Mouse (Mus musculus) embryonic facial prominence, embryonic 11.5 days (tissue): ENCODE measurements around the gene Filip1l. TPM values are rescaled to one million over a fixed set of nuclear protein-coding genes. Genes with fewer than 3 reads are reported as not detected.
A peak's percentile ranks its signal among the peaks of the same experiment; 100 is the strongest.

Source experiments
- ATAC-seq: fragments of 200-750 bp; cut with Nextera tagmentation; replicated peaks from 2 replicates; pipeline ENCODE4 v1.8.0; 2017; ENCODE audit warnings: low read depth; ENCODE audit not compliant: insufficient number of reproducible peaks, low FRiP score, low TSS enrichment
- DNase-seq: peaks from one replicate; pipeline ENCODE4 v3.0.0-alpha.2; 2015; ENCODE audit warnings: low spot score
- H3K27ac ChIP-seq: fragments of 300-500 bp; sonication (generic); replicated peaks from 2 replicates; pipeline ENCODE4 v1.5.1; 2014; ENCODE audit warnings: mild to moderate bottlenecking, low read depth, low read length, control low read depth
- H3K27me3 ChIP-seq: fragments of 300-500 bp; sonication (generic); 2 replicates; pipeline ENCODE4 v1.6.1; 2014; ENCODE audit warnings: mild to moderate bottlenecking, low read length, moderate library complexity, mixed read lengths; ENCODE audit not compliant: control insufficient read depth, insufficient read depth
- H3K36me3 ChIP-seq: fragments of 300-500 bp; sonication (generic); replicated peaks from 2 replicates; pipeline ENCODE4 v1.6.1; 2014; ENCODE audit warnings: low read depth, mild to moderate bottlenecking, low read length, moderate library complexity, mixed read lengths; ENCODE audit not compliant: control insufficient read depth, insufficient read depth
- H3K4me1 ChIP-seq: fragments of 300-500 bp; sonication (generic); 2 replicates; pipeline ENCODE4 v1.6.1; 2014; ENCODE audit warnings: low read length, mixed read lengths; ENCODE audit not compliant: control insufficient read depth, insufficient read depth
- H3K4me2 ChIP-seq: fragments of 300-500 bp; sonication (generic); 2 replicates; pipeline ENCODE4 v1.6.1; 2014; ENCODE audit warnings: low read depth, mild to moderate bottlenecking, control low read depth, low read length, moderate library complexity
- H3K4me3 ChIP-seq: fragments of 300-500 bp; sonication (generic); 2 replicates; pipeline ENCODE4 v1.5.1; 2014; ENCODE audit warnings: low read depth, low read length, control low read depth
- H3K9ac ChIP-seq: fragments of 300-500 bp; sonication (generic); replicated peaks from 2 replicates; pipeline ENCODE4 v1.6.1; 2014; ENCODE audit warnings: mild to moderate bottlenecking, control low read depth, low read length
- H3K9me3 ChIP-seq: fragments of 300-500 bp; sonication (generic); replicated peaks from 2 replicates; pipeline ENCODE4 v1.6.1; 2016; ENCODE audit warnings: mild to moderate bottlenecking, low read length, inconsistent platforms, mixed read lengths; ENCODE audit not compliant: control insufficient read depth
- WGBS: fragments of 180-500 bp; shearing (Covaris S2); extraction: QIAGEN DNeasy Blood & Tissue Kit; methylation state at CpG from one replicate; pipeline ENCODE4 v1.1.7; 2014; 5-methylcytosine and 5-hydroxymethylcytosine counted together
- polyA plus RNA-seq: library from polyadenylated mRNA; unstranded; fragments of >200 nt; fragmentation: Nextera tagmentation; extraction: Ambion mirVana; gene quantifications from 2 replicates; pipeline ENCODE4 v1.2.1, GENCODE M21; 2014

The Filip1l gene
- polyA plus RNA-seq, 1 experiment from 2014 or later, result 24.2 TPM

DNA sequence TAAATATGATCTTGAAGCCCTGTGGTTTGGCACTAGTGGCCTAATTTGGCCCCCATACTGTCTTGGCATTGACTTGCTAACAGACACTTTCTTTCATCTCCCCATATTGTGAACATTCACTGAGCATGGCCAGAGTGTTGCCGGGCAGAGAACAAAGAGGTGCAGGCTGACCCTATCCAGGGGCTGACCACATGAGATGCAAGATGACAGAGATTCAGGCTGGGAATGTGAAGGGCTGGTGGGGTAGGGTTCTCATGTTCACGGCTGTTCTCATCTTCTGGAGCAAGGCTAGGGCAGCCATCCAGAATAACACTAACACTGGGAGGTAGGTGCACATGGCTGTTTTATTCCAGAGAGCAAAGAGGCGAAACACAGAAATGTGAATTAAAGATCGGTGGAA, 161.5 kb downstream of the Filip1l start:
- WGBS, result 75% methylated on average over 4 of the region's 4 CpGs
- Histone ChIP-seq H3K9me3 (no peaks in the 10 kb centered on the region), H3K27me3 (no peaks in the 10 kb centered on the region), H3K4me2 (no peak overlapping the region), H3K36me3 (no peaks in the 10 kb centered on the region), H3K9ac (no peak overlapping the region), H3K27ac (no peak overlapping the region), H3K4me3 (no peak overlapping the region), H3K4me1 (no peaks in the 10 kb centered on the region)
- DNase-seq (no peak), ATAC-seq (no peak)

- Histone ChIP-seq H3K36me3 (no peaks in the 10 kb centered on the region), H3K4me2 (no peak overlapping the region)
- WGBS, result 90% methylated on average over 10 of the region's 10 CpGs
Measured at GRCm38 (mm10) chr16:57515636-57516035, 162.7 kb downstream of the Filip1l start.

DNA sequence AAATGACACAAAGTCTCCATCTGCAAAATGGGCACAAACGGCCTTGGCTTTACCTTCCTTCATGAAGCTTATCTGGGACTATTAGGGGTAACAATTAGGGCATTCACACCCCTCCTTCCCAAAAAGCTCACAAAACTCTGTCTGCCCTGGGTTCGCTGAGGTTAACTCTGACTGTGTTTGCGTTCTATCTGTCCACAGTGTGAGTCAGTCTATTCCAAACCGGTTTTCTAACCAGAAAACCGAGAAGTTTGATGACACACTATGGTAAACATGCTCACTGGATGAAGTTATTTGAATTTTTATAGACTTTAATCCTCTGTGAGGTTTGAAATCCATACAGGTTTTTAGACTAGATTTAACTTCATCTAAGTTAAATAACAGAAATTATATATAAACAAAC, 172.2 kb downstream of the Filip1l start:
- no peak overlapping the region for H3K9ac ChIP-seq
- H3K9me3 ChIP-seq, result no peaks in the 10 kb centered on the region
- no peak overlapping the region for H3K27ac ChIP-seq
- no peak for ATAC-seq
- 79% methylated on average over 5 of the region's 5 CpGs for WGBS
- no peak for DNase-seq
- no peak overlapping the region for H3K4me3 ChIP-seq
- H3K27me3 ChIP-seq, result no peaks in the 10 kb centered on the region
- H3K4me1 ChIP-seq, result no peaks in the 10 kb centered on the region
- no peak overlapping the region for H3K4me2 ChIP-seq
- no peaks in the 10 kb centered on the region for H3K36me3 ChIP-seq

More at GRCm38 (mm10) chr16:57515636-57516035, 162.7 kb downstream of the Filip1l start:
- H3K27ac ChIP-seq, result no peak overlapping the region
- DNase-seq, result no peak
- H3K9me3 ChIP-seq, result no peaks in the 10 kb centered on the region
- H3K4me3 ChIP-seq, result no peak overlapping the region
- ATAC-seq, result no peak
- no peaks in the 10 kb centered on the region for H3K4me1 ChIP-seq
- H3K27me3 ChIP-seq, result no peaks in the 10 kb centered on the region
- no peak overlapping the region for H3K9ac ChIP-seq

GRCm38 (mm10) chr16:57525476-57525875, 172.6 kb downstream of the Filip1l start:
- DNase-seq, result no peak
- ATAC-seq, result no peak

GRCm38 (mm10) chr16:57526893-57527292, 174.0 kb downstream of the Filip1l start:
- H3K27ac ChIP-seq, result no peak overlapping the region
- no peak overlapping the region for H3K4me3 ChIP-seq
- ATAC-seq (no peak), DNase-seq (no peak)
- H3K36me3 ChIP-seq, result no peaks in the 10 kb centered on the region
- no peak overlapping the region for H3K4me2 ChIP-seq
- WGBS, result 94% methylated on average over 7 of the region's 7 CpGs
- no peaks in the 10 kb centered on the region for H3K27me3 ChIP-seq
- H3K9ac ChIP-seq, result no peak overlapping the region
- H3K4me1 ChIP-seq, result no peaks in the 10 kb centered on the region
- H3K9me3 ChIP-seq, result no peaks in the 10 kb centered on the region

More at GRCm38 (mm10) chr16:57525476-57525875, 172.6 kb downstream of the Filip1l start:
- Histone ChIP-seq H3K9ac (no peak overlapping the region), H3K4me2 (no peak overlapping the region), H3K4me1 (no peaks in the 10 kb centered on the region), H3K27me3 (no peaks in the 10 kb centered on the region), H3K36me3 (no peaks in the 10 kb centered on the region), H3K9me3 (no peaks in the 10 kb centered on the region), H3K4me3 (no peak overlapping the region), H3K27ac (no peak overlapping the region)
- WGBS, result 78% methylated on average over 4 of the region's 4 CpGs

DNA sequence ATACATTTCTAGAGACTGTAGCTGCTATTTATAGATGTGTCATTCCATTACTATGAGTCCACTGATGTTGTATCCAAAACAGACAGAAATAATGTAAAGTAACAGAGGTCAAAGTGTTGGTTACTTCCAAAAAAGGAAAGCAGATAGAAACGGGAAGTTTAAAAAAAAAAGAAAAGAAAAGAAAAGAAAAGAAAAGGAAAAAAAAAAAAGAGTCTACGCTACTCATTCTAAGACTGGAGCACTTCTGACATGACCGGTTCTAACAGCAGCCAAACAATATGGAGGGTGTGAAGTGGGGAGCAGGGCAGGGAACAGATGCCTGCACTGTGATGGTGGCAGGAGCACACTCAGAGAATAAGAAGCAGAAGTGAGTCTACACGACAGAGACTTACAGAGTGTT, 175.6 kb downstream of the Filip1l start:
- H3K4me1 ChIP-seq, result no peaks in the 10 kb centered on the region
- H3K9ac ChIP-seq, result no peak overlapping the region
- no peaks in the 10 kb centered on the region for H3K36me3 ChIP-seq
- 85% methylated on average over 4 of the region's 4 CpGs for WGBS
- no peak overlapping the region for H3K27ac ChIP-seq
- no peak overlapping the region for H3K4me3 ChIP-seq
- no peak for DNase-seq
- H3K27me3 ChIP-seq, result no peaks in the 10 kb centered on the region
- no peak for ATAC-seq
- no peak overlapping the region for H3K4me2 ChIP-seq
- H3K9me3 ChIP-seq, result no peaks in the 10 kb centered on the region

- H3K9ac ChIP-seq, result no peak overlapping the region
- DNase-seq (no peak), ATAC-seq (no peak)
- no peaks in the 10 kb centered on the region for H3K9me3 ChIP-seq
- WGBS, result 71% methylated on average over 4 of the region's 4 CpGs
- no peak overlapping the region for H3K27ac ChIP-seq
- no peaks in the 10 kb centered on the region for H3K36me3 ChIP-seq
- no peak overlapping the region for H3K4me3 ChIP-seq
- no peak overlapping the region for H3K4me2 ChIP-seq
- H3K4me1 ChIP-seq, result no peaks in the 10 kb centered on the region
- no peaks in the 10 kb centered on the region for H3K27me3 ChIP-seq
Measured at GRCm38 (mm10) chr16:57530547-57530946, 177.7 kb downstream of the Filip1l start.

GRCm38 (mm10) chr16:57532081-57532493, 179.2 kb downstream of the Filip1l start:
- Histone ChIP-seq H3K4me2 (no peak overlapping the region), H3K4me1 (no peaks in the 10 kb centered on the region), H3K27me3 (no peaks in the 10 kb centered on the region), H3K4me3 (no peak overlapping the region), H3K27ac (no peak overlapping the region), H3K9ac (no peak overlapping the region), H3K9me3 (no peaks in the 10 kb centered on the region), H3K36me3 (no peaks in the 10 kb centered on the region)
- 18% methylated on average over 6 of the region's 6 CpGs for WGBS
- DNase-seq, result peak; percentile 49
- no peak; the same call in 1 of the 2 replicates for ATAC-seq
